In genomic region chr1:168275678-168276077, GRCm38 (mm10) we compare ENCODE assay signal across 20 mouse cellular contexts.
DNase-seq lines count a peak whose midpoint lies in the region; ATAC-seq lines count a peak whose summit lies in the region.
"Had no signal": no experiment of that assay in that cellular context is flagged by ENCODE, and none has a peak within 500 bp of the region (broad histone marks: within the 10 kb centered on the region; RNA-seq: fewer than 3 reads in every experiment).

No protein-coding gene starts in this region.

- 60% methylated on average over 5 of the region's 5 CpGs for WGBS in limb, embryonic 12.5 days
- 88% methylated on average over 5 of the region's 5 CpGs for WGBS in limb, embryonic 10.5 days
- 52% methylated on average over 5 of the region's 5 CpGs for WGBS in hindbrain, embryonic 12.5 days
- 28% methylated on average over 5 of the region's 5 CpGs for WGBS in midbrain, embryonic 14.5 days

- H3K36me3 ChIP-seq in limb, embryonic 12.5 days: no peaks in the 10 kb centered on the region
- H3K36me3 ChIP-seq in limb, embryonic 10.5 days: 0 out of 2 replicates have a peak, but pooled peaks cover 4% of the 10 kb centered on the region
- H3K36me3 ChIP-seq in hindbrain, embryonic 12.5 days: no peaks in the 10 kb centered on the region
- no peaks in the 10 kb centered on the region for H3K36me3 ChIP-seq in midbrain, embryonic 14.5 days (ENCODE audit: control insufficient read depth, insufficient read depth, low read length)
- H3K36me3 ChIP-seq: limb, embryonic 13.5 days; liver, embryonic 15.5 days had no signal

- H3K4me1 ChIP-seq in limb, embryonic 12.5 days (replicated peaks): peaks cover 29% of the 10 kb centered on the region
- peaks cover 19% of the 10 kb centered on the region; the same call in 1 of the 2 replicates for H3K4me1 ChIP-seq in limb, embryonic 10.5 days
- peaks cover 28% of the 10 kb centered on the region for H3K4me1 ChIP-seq in hindbrain, embryonic 12.5 days
- H3K4me1 ChIP-seq in midbrain, embryonic 14.5 days (ENCODE audit: control insufficient read depth, insufficient read depth, low read length): peaks cover 29% of the 10 kb centered on the region
- H3K4me1 ChIP-seq: liver, embryonic 15.5 days had no signal

- DNase-seq in limb, embryonic 10.5 days (ENCODE audit: low spot score): no peak
- DNase-seq in midbrain, embryonic 14.5 days: peak; percentile 65
- DNase-seq in spleen, postnatal 36 days (ENCODE audit: low spot score in 2 of 2): no peak
- DNase-seq in adrenal gland, adult (ENCODE audit: inconsistent age in 2 of 2, low spot score in 1 of 2): no peak
- no peak for DNase-seq in heart, adult 11 months
- DNase-seq: adrenal gland, adult 8-10 months; cerebellum, adult 11 months; heart, adult 18-20 months; kidney, adult 18-20 months; kidney, postnatal 10 days; lung, postnatal 10 days; thymus, postnatal 25 days had no signal

- H3K27me3 ChIP-seq in limb, embryonic 12.5 days: no peaks in the 10 kb centered on the region
- no peaks in the 10 kb centered on the region for H3K27me3 ChIP-seq in limb, embryonic 10.5 days (ENCODE audit: low read depth, poor library complexity, severe bottlenecking)
- no peaks in the 10 kb centered on the region for H3K27me3 ChIP-seq in hindbrain, embryonic 12.5 days
- no peaks in the 10 kb centered on the region for H3K27me3 ChIP-seq in midbrain, embryonic 14.5 days (ENCODE audit: control insufficient read depth, insufficient read depth, low read length)
- H3K27me3 ChIP-seq: CH12.LX; megakaryocyte, embryonic 14.5 days had no signal

- no peaks in the 10 kb centered on the region for H3K9me3 ChIP-seq in limb, embryonic 12.5 days
- no peaks in the 10 kb centered on the region for H3K9me3 ChIP-seq in limb, embryonic 10.5 days (replicated peaks)
- no peaks in the 10 kb centered on the region for H3K9me3 ChIP-seq in hindbrain, embryonic 12.5 days (replicated peaks)
- no peaks in the 10 kb centered on the region for H3K9me3 ChIP-seq in midbrain, embryonic 14.5 days (ENCODE audit: control insufficient read depth, low read length)
- H3K9me3 ChIP-seq: limb, embryonic 13.5 days; liver, embryonic 15.5 days; megakaryocyte, embryonic 14.5 days had no signal

- H3K4me2 ChIP-seq in limb, embryonic 12.5 days: no peak overlapping the region
- no peak overlapping the region for H3K4me2 ChIP-seq in hindbrain, embryonic 12.5 days (replicated peaks)
- no peak overlapping the region for H3K4me2 ChIP-seq in midbrain, embryonic 14.5 days (ENCODE audit: low read length)
- H3K4me2 ChIP-seq: limb, embryonic 13.5 days; liver, embryonic 15.5 days had no signal

- ATAC-seq in limb, embryonic 12.5 days (ENCODE audit: insufficient number of reproducible peaks, insufficient read depth, low FRiP score, low TSS enrichment, low read depth): peak; percentile 58; the same call in 1 of the 2 replicates
- ATAC-seq in hindbrain, embryonic 12.5 days (ENCODE audit: low FRiP score): peak; percentile 80
- ATAC-seq in midbrain, embryonic 14.5 days (ENCODE audit: low FRiP score, low TSS enrichment): peak; percentile 83

- no peak overlapping the region for H3K9ac ChIP-seq in limb, embryonic 12.5 days (replicated peaks)
- H3K9ac ChIP-seq in hindbrain, embryonic 12.5 days: no peak overlapping the region
- H3K9ac ChIP-seq in midbrain, embryonic 14.5 days (replicated peaks; ENCODE audit: low read length): no peak overlapping the region
- H3K9ac ChIP-seq: limb, embryonic 13.5 days; liver, embryonic 15.5 days had no signal

- no peak overlapping the region for H3K27ac ChIP-seq in limb, embryonic 12.5 days
- H3K27ac ChIP-seq in limb, embryonic 10.5 days: no peak overlapping the region
- peak overlapping the region; percentile 66; the same call in 1 of the 2 replicates for H3K27ac ChIP-seq in hindbrain, embryonic 12.5 days
- H3K27ac ChIP-seq in midbrain, embryonic 14.5 days (replicated peaks; ENCODE audit: low read depth, low read length): peak overlapping the region; percentile 71
- H3K27ac ChIP-seq: left cerebral cortex, adult 2 months; limb, embryonic 13.5 days; liver, embryonic 15.5 days had no signal

- H3K4me3 ChIP-seq in limb, embryonic 12.5 days (replicated peaks): no peak overlapping the region
- no peak overlapping the region for H3K4me3 ChIP-seq in limb, embryonic 10.5 days
- H3K4me3 ChIP-seq in hindbrain, embryonic 12.5 days: no peak overlapping the region
- no peak overlapping the region for H3K4me3 ChIP-seq in midbrain, embryonic 14.5 days (replicated peaks; ENCODE audit: low read depth, low read length)
- H3K4me3 ChIP-seq: erythroblast, embryonic 14.5 days; left cerebral cortex, adult 2 months; limb, embryonic 13.5 days; liver, embryonic 15.5 days; megakaryocyte, embryonic 14.5 days had no signal

Comparison
In these comparisons a context has a peak if more than half of its experiments do, and no peak if none do; other contexts are left out.
1. H3K27ac ChIP-seq: peak in hindbrain, embryonic 12.5 days (single experiment) and midbrain, embryonic 14.5 days (single experiment); none in limb, embryonic 12.5 days (single experiment) and limb, embryonic 10.5 days (single experiment).
2. Peak in every context shown above with its lines, with median percentiles within 50 percentile points of each other: ATAC-seq.